Mouse (Mus musculus): ENCODE measurements at regions not wholly inside any gene's neighbourhood (a gene's known extent, or its start where the extent isn't known, plus 50 kb on each side); places are given as distances from the start of the nearest gene placed in this dataset.

DNA sequence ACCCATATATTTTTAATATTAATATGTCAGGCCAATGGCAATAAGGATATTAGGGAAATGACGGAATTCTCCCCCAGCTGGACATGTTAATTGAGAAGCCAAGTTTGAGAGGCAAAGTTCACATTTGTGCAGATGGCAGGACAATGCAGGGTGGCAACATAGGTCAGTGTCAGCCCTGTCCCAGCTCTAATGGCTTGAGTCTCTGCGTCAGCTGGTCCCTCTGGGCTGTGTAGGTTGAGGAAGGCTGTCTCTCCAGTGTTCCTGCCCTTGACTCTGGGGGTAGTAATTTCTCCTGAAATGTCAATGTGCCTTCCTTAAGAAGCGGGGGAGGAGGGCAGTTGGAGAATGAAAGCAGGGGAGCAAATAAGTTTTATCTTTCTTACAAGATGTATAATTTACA is 390.2 kb downstream of the Nr2f2 start:
- no peaks in the 10 kb centered on the region for H3K9me3 ChIP-seq (ENCODE audit: control insufficient read depth, low read length)
- H3K4me1 ChIP-seq (ENCODE audit: control insufficient read depth), result no peaks in the 10 kb centered on the region
- TF ChIP-seq GATA1 (IDR thresholded peaks at IDR 0.05; ENCODE audit: low read length), result no peak
- TF ChIP-seq TAL1 (IDR thresholded peaks at IDR 0.05; ENCODE audit: low read length), result no peak
- H3K36me3 ChIP-seq (ENCODE audit: control insufficient read depth), result no peaks in the 10 kb centered on the region
- H3K4me3 ChIP-seq (replicated peaks), result no peak overlapping the region
- H3K27me3 ChIP-seq (ENCODE audit: control insufficient read depth), result no peaks in the 10 kb centered on the region

DNA sequence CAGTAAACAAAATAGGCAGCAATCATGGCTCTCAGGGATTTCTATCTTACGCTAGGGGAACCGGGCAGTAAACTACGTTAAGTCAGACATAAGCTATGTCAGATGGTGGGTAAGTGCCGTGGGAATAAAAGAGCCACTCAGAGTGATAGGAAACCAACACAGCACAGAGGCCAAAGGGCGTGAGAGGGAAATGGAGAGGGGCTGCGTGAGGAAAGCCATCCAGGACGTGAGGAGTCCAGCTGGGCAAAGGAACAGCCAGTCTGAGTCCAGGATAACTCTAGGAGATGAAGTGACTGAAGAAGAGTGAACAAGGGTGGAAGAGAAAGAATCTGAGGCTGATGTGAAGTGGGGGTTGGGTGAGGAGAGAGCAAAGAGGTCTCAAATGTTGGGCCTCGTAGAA is 402.5 kb downstream of the Nr2f2 start:
- no peaks in the 10 kb centered on the region for H3K4me1 ChIP-seq (ENCODE audit: control insufficient read depth)
- no peaks in the 10 kb centered on the region for H3K27me3 ChIP-seq (ENCODE audit: control insufficient read depth)
- TF ChIP-seq TAL1 (IDR thresholded peaks at IDR 0.05; ENCODE audit: low read length) (no peak), GATA1 (IDR thresholded peaks at IDR 0.05; ENCODE audit: low read length) (no peak)
- no peak overlapping the region for H3K4me3 ChIP-seq (replicated peaks)
- H3K36me3 ChIP-seq (ENCODE audit: control insufficient read depth), result no peaks in the 10 kb centered on the region
- peaks cover 5% of the 10 kb centered on the region; the same call in 1 of the 2 replicates for H3K9me3 ChIP-seq (ENCODE audit: control insufficient read depth, low read length)

DNA sequence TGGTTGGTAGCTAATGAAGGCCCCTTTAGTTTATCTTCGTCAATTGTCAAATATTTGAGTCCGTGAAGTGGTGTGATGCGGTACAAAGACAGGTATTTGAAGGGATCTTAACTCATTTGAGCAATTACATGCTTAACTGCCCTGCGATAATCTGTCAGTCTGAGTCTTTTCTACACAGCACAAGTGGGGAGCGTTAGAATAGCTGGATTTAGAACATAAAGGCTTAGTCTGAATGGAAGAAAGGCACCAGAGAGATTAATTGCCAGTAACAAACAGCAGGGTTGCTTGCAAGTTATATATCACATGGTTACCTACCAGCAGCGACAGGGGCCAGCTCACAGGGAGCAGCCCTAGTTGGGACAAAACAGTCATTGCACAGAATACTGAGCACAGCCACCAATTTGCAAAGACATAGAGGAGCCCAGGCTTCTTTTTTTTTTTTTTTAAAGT is 416.3 kb downstream of the Nr2f2 start:
- Histone ChIP-seq H3K4me3 (replicated peaks) (no peak overlapping the region), H3K36me3 (ENCODE audit: control insufficient read depth) (no peaks in the 10 kb centered on the region), H3K9me3 (ENCODE audit: control insufficient read depth, low read length) (0 out of 2 replicates have a peak, but pooled peaks cover 5% of the 10 kb centered on the region), H3K27me3 (ENCODE audit: control insufficient read depth) (no peaks in the 10 kb centered on the region), H3K4me1 (ENCODE audit: control insufficient read depth) (no peaks in the 10 kb centered on the region)
- TF ChIP-seq GATA1 (IDR thresholded peaks at IDR 0.05; ENCODE audit: low read length), result no peak
- TF ChIP-seq TAL1 (IDR thresholded peaks at IDR 0.05; ENCODE audit: low read length), result no peak

DNA sequence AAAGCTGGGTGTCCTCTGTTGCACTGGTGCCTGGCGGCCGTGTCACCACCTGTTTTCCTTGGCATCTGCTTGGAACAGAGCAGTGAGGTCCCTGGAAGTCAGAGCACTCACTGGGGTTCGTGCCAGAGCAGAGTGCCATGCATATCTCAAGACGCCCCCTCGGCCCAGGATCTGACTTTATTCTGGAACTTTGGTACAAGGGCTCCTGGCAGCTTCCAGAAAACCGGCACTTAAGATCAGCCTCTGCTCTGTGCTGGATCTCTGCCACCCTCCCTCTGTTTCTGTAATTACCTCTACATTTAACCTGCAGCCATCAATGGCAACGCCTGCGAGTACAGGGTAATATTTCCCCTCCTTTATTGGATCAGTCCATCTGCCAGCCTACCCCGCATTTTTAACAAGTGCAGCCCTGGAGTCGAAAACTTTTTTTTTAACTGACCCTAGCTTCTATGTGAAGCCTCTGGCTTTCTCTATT is 416.9 kb downstream of the Nr2f2 start:
- no peak for TF ChIP-seq GATA1 (IDR thresholded peaks at IDR 0.05; ENCODE audit: low read length)
- no peak for TF ChIP-seq TAL1 (IDR thresholded peaks at IDR 0.05; ENCODE audit: low read length)
- no peaks in the 10 kb centered on the region for H3K4me1 ChIP-seq (ENCODE audit: control insufficient read depth)
- no peaks in the 10 kb centered on the region for H3K27me3 ChIP-seq (ENCODE audit: control insufficient read depth)
- H3K4me3 ChIP-seq (replicated peaks), result no peak overlapping the region
- H3K9me3 ChIP-seq (ENCODE audit: control insufficient read depth, low read length), result 0 out of 2 replicates have a peak, but pooled peaks cover 5% of the 10 kb centered on the region
- no peaks in the 10 kb centered on the region for H3K36me3 ChIP-seq (ENCODE audit: control insufficient read depth)

DNA sequence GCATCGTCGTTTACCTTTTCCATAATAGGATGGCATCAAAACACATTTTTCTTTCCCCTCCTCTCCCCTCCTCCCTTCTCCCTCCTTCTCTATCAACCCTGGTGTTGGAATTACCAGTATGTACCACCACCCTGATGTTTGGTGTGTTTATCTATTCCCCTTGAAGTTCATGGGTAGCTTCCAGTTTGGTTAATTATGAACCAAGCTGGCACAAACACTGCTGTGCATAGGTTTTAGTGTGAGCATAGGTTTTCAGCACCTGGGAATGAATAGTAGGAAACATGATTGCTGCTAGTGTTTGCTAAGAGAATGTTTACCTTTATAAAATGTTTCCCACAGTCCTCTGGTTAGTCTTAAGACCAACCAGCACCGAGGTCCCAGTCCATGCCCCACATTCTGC is 420.1 kb downstream of the Nr2f2 start:
- H3K4me1 ChIP-seq (ENCODE audit: control insufficient read depth), result no peaks in the 10 kb centered on the region
- no peak for TF ChIP-seq TAL1 (IDR thresholded peaks at IDR 0.05; ENCODE audit: low read length)
- TF ChIP-seq GATA1 (IDR thresholded peaks at IDR 0.05; ENCODE audit: low read length), result no peak

DNA sequence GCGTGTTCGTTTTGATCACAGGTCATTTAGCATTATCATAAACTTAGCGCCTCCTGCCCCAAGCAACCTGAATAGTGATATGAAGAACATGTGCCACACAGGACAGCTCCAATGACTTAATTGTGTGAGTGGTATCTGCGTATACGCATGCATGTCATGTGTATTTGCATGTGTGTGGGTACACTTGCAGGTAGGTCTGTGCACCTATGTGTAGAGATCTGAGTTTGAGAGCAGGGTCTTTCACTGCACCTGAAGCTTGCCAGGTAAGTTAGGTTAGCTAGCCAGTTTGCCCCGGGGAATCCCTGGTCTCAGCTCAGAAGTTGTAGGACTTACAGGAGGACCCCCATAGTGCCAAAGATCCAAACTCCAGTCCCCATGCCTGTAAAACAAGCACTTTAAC is 424.7 kb downstream of the Nr2f2 start:
- Histone ChIP-seq H3K9me3 (ENCODE audit: control insufficient read depth, low read length) (0 out of 2 replicates have a peak, but pooled peaks cover 2% of the 10 kb centered on the region), H3K4me1 (ENCODE audit: control insufficient read depth) (no peaks in the 10 kb centered on the region), H3K27me3 (ENCODE audit: control insufficient read depth) (no peaks in the 10 kb centered on the region), H3K36me3 (ENCODE audit: control insufficient read depth) (no peaks in the 10 kb centered on the region), H3K4me3 (replicated peaks) (no peak overlapping the region)
- TF ChIP-seq GATA1 (IDR thresholded peaks at IDR 0.05; ENCODE audit: low read length) (no peak), TAL1 (IDR thresholded peaks at IDR 0.05; ENCODE audit: low read length) (no peak)

More for the DNA sequence above, 420.1 kb downstream of the Nr2f2 start:
- 0 out of 2 replicates have a peak, but pooled peaks cover 5% of the 10 kb centered on the region for H3K9me3 ChIP-seq (ENCODE audit: control insufficient read depth, low read length)
- H3K27me3 ChIP-seq (ENCODE audit: control insufficient read depth), result no peaks in the 10 kb centered on the region
- no peak overlapping the region for H3K4me3 ChIP-seq (replicated peaks)
- no peaks in the 10 kb centered on the region for H3K36me3 ChIP-seq (ENCODE audit: control insufficient read depth)

DNA sequence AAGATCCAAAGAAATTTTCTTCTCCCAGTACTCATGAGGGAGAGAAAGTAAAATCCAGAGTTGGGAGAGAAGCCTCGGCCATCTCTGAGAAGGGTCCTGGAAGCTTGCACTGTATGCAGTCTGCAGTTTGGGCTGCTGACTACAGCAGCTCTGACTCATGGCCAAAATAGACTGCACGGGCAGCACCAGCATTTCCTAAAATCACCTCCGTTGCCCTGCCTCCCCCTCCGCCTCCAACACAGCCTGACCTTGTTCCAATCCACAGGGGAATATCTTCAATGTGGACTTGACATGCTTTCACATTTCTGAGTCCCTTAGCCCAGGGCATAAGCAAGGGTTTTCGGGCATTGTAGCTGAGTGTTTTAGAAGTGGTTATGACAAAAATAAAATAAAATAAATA is 441.3 kb downstream of the Nr2f2 start:
- TF ChIP-seq TAL1 (IDR thresholded peaks at IDR 0.05; ENCODE audit: low read length) (no peak), GATA1 (IDR thresholded peaks at IDR 0.05; ENCODE audit: low read length) (no peak)
- H3K4me1 ChIP-seq (ENCODE audit: control insufficient read depth), result no peaks in the 10 kb centered on the region
- H3K9me3 ChIP-seq (ENCODE audit: control insufficient read depth, low read length), result peaks cover 4% of the 10 kb centered on the region; the same call in 1 of the 2 replicates
- no peak overlapping the region for H3K4me3 ChIP-seq (replicated peaks)
- no peaks in the 10 kb centered on the region for H3K27me3 ChIP-seq (ENCODE audit: control insufficient read depth)
- no peaks in the 10 kb centered on the region for H3K36me3 ChIP-seq (ENCODE audit: control insufficient read depth)

DNA sequence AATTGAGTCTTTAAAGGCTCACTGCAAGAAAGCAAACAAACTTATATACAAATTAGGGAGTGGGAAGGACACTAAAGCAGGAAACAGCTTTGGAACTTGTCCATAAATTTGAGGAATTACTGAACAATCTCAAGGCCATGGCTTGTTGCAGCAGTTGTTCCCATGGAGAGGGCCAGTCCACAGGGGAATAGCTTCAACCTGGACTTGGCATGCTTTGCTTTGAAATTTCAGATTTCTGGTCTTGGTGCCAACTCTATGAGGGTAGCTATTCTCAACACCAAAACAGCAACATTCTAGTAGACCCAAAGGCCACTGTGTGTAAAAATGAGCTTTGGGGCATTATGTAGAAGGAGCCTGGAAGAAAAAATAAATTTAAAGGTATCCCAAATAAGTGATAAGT is 442.0 kb downstream of the Nr2f2 start:
- Histone ChIP-seq H3K27me3 (ENCODE audit: control insufficient read depth) (no peaks in the 10 kb centered on the region), H3K4me3 (replicated peaks) (no peak overlapping the region), H3K36me3 (ENCODE audit: control insufficient read depth) (no peaks in the 10 kb centered on the region), H3K4me1 (ENCODE audit: control insufficient read depth) (no peaks in the 10 kb centered on the region), H3K9me3 (ENCODE audit: control insufficient read depth, low read length) (no peaks in the 10 kb centered on the region; the same call in 1 of the 2 replicates)
- TF ChIP-seq TAL1 (IDR thresholded peaks at IDR 0.05; ENCODE audit: low read length), result no peak
- TF ChIP-seq GATA1 (IDR thresholded peaks at IDR 0.05; ENCODE audit: low read length), result no peak

DNA sequence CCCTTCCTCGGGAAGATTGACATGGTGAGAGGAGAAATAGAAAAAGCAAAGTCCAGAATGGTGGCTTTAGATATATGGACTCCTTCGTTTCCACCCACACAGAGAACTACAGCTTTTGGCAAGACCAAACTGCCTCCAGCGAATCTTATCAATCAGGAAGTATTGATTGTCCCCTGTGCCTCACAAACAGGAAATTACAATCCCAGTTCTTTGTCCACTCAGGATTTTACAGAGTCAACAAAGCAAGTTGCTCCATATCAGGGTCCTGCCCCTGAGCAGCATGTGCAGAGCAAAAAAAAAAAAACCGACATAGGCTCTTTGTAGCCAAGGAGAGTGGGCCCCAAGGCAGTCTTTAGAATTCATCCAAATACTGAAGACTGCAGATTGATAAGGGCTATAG is 454.8 kb downstream of the Nr2f2 start:
- no peak overlapping the region for H3K4me3 ChIP-seq (replicated peaks)
- no peaks in the 10 kb centered on the region for H3K4me1 ChIP-seq (ENCODE audit: control insufficient read depth)
- TF ChIP-seq GATA1 (IDR thresholded peaks at IDR 0.05; ENCODE audit: low read length), result no peak
- TF ChIP-seq TAL1 (IDR thresholded peaks at IDR 0.05; ENCODE audit: low read length), result no peak
- no peaks in the 10 kb centered on the region for H3K27me3 ChIP-seq (ENCODE audit: control insufficient read depth)
- no peaks in the 10 kb centered on the region for H3K36me3 ChIP-seq (ENCODE audit: control insufficient read depth)
- H3K9me3 ChIP-seq (ENCODE audit: control insufficient read depth, low read length), result no peaks in the 10 kb centered on the region

DNA sequence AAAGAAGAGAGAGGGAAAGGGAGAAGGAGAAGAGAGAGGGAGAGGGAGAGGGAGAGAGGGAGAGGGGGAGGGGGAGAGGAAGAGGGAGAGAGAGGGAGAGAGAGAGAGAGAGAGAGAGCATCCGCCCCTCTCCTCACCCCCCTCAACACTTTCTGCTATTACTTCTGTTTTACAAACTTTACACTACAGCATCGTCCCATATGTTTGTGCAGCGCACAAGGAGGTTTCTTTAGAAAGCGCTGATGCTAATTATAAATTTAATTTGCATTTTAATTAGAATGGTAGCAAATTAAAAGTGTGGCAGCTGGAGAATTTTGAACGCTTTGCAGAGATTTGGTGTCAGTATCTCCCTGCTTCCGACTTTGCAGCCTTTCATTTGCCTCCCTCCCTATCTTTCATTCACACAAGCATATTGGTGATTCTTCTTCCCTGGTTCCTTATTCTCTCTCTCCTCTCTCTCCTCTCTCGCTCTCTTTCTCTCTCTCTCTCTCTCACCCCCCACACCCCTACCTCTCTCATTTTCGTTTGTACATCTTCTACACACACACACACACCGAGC is 476.0 kb downstream of the Nr2f2 start:
- H3K4me3 ChIP-seq (replicated peaks), result no peak overlapping the region
- TF ChIP-seq TAL1 (IDR thresholded peaks at IDR 0.05; ENCODE audit: low read length) (no peak), GATA1 (IDR thresholded peaks at IDR 0.05; ENCODE audit: low read length) (no peak)
- H3K4me1 ChIP-seq (ENCODE audit: control insufficient read depth), result no peaks in the 10 kb centered on the region
- H3K27me3 ChIP-seq (ENCODE audit: control insufficient read depth), result no peaks in the 10 kb centered on the region
- no peaks in the 10 kb centered on the region for H3K36me3 ChIP-seq (ENCODE audit: control insufficient read depth)
- H3K9me3 ChIP-seq (ENCODE audit: control insufficient read depth, low read length), result peaks cover 3% of the 10 kb centered on the region

Measured in erythroblast, embryonic 14.5 days (primary cell).